Mouse (Mus musculus): ENCODE results near the gene Rnf207.
A peak's percentile ranks its signal among the peaks of the same experiment; 100 is the strongest.

The Rnf207 gene

DNA sequence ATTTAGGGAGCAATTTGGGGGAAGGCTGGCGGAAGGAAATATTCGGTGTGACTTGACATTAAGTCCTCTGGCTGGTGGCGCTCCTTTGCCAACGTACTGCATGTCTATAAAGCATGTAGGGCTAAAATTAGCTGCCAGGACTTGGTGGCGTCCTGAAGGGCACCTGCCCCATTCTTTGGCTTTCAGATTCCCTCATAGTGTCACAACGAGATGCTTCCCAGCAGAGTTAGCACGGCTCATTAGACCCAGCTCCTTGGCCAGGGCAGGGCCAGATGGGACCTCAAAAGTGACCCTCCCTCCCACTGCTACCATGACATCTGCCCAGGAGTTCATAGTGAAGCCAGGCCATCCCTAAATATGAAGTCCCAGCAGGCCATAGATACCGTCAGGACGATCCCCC is 48.2 kb downstream of the Rnf207 start:
- DNase-seq: no peak

DNA sequence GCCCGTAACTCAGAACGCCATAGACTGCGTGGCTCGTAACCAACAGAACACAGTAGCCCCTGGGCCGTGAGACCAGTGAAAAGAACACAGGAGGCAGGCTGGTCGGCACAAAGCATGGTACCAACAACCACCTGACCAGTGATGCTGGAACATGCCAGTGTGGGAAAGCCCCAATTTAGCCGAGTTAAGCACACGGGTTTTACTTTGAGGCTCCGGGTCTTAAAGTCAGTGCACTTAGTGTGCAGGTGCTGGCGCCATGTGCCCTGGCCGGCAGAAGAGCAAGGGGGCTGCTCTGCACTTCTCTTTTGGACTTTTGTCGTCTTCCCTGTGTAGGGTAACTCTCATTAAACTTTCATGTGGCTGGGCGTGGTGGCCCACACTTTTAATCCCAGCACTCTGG is 48.8 kb downstream of the Rnf207 start:
- DNase-seq: no peak

DNA sequence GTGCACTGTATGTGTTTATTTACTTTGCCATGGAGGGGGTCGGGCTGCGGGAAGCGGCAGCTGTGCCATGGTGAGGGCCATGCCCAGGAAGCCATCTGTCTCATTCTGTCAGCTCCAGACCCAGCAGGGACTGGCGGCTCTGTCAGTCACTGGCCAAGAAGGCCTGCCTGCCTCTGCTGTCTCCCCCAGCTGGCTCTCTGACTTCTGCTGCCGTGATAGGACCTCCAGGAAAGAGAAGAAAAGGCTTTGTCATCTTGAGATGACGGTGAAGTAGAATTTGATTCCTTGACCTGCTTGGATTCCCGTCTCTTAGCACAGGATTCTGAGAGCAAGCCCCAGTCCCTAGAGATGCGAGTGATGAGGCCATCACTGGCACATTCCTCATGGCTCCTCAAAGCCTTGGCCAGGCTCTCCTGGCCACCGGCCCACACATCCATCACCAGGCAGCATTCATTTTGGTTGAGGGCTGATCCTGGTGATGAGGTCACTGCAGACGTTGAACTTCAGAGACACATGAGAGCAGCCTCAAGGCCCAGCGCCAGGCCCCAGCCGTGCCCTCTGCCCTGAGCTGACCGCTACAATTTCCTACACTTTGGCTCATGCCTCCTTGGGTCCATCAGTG is 50.9 kb downstream of the Rnf207 start:
- DNase-seq: no peak

DNA sequence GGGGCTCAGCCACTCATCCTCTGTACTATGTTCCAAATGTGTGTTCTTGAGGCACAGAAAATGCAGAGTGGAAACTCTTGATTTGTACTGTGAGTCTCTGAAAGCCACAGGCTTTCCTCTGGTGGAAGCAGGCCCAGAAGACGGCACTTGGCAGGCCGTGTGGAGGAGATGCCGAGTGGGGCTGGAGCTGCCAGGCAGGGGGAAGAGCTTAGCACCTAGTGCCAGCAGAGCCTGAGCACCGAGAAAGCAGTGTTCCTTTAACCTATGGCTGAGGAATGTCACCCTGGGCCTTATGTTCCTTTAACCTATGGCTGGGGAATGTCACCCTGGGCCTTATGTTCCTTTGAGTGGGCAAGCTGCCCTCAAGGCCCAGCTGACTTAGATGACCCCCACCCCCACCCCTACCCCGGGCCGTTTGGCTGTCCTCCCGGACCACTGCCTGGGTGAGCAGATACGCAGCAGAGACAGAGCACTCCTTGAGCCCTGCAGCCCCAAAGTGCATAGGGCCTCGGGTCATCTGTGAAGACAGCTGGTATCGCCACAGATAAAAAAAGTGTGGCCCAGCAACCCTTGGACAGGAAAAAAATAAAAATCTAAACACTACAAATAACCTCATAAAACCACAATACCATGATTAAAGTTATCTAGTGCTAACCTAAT is 52.4 kb downstream of the Rnf207 start:
- DNase-seq: no peak

DNA sequence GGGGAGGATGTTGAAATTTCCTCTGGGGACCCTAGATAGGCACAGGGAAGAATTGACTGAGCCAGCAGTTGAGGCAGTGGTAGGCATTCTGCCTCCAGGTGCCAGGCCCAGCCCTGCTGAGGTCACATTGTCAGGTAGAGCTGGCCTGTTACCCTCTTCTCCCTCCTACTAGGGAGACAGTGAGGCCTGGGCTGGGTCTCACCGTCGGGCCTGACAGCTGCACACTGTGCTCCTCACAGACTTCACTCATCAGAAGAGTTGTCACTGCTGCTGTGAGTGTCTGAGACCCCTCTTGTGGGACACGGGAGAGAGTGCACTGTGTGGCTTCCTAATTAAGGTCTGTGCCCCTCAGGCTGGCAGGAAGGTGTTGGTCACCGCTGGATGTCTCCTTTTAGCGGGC is 53.0 kb downstream of the Rnf207 start:
- DNase-seq: no peak

DNA sequence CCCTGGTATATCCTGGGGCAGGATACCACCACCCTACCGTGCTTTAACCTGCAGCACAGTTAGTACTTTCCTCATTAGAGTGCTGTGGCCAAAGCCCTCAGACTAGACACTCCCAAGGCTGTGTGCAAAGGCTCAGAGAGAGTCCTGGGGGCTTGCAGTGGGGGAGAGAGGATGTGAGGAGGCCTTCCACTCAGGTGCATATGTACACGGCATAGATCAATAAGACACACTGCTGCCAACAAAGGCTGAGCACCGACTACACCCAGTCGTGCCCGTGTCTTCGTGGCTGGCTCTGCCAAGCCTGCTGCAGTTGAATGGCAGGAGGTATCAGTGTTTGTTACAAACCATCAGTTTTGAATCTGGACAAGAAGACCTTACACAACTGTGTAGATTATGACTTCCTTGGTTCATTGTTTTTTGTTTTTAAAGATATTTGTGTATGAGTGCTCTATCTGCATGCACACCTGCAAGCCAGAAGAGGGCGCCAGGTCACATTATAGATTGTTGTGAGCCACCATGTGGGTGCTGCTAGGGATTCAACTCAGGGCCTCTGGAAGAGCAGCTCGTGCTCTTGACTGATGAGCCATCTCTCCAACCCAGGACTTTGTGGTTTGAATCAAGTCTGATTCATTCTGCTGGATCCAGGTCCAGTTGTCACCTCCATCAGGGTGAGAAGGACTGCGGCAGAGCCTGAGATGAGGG is 53.8 kb downstream of the Rnf207 start:
- DNase-seq: no peak

DNA sequence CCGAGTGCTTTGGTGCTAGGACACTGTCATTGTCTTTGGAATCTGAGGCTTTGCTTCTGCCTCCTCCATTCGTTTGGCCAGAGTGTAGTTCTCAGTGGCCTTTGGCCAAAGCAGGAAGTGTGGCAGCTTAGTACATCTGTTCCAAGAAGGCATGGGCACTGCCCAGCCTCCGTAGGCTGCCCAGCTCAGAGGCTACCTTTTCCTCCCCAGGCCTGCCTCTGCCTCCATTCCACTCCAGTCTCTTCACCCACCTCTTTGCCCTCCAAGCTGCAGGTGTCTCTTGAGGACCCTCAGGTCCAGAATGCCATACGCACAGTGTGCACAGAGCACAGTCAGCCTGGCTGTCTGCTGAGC is 54.6 kb downstream of the Rnf207 start:
- DNase-seq: no peak

DNA sequence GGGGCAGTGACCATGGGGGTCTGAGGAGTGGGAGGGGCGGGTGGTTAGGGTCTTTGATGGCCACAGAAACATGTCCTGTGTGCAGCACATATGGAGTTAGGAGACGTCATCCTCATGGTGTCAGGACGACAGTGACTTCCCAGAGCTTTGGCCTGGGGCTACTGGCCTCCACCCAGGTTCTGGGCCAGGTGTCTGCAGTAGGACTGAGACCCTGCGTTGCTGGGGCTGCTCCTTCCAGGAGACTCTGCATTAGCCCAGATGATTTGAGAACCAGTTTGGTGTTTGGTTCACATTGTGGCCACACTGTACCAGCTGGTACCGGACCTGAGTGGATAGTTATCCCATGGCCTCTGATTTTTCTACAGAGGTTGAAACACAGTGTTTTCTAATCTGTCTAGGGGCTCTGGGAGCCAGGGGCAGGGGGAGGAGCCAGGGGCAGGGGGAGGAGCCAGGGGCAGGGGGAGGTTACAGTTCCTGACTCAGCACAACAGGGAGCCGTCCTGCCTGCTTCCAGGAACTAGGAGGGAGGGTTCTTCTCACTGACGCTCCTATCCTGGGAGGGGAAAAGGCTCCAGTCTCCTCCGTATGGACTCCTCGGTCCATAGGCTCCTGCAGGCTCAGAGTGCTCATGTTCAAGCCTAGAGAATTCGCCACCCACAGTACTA is 55.1 kb downstream of the Rnf207 start:
- no peak for DNase-seq

DNA sequence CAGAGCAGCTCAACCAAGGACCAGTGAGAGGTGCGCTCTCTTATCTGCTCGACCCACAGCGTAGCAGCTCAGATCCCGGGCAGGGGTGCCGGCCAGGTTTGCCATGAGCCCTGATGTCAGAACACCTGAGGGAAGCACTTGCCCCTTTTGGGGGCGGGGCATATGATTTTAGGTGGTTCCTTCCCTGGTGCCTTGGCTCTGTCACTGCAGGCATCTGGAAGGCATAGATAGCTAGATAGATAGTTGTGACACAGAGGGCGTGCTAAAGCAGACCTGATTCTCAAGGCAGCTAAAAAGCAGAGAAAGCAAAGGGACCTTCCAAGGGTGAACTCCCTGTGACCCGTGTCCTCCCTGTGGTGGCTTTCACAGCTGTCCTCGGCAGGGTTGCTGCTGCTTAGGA is 55.7 kb downstream of the Rnf207 start:
- DNase-seq: no peak

DNA sequence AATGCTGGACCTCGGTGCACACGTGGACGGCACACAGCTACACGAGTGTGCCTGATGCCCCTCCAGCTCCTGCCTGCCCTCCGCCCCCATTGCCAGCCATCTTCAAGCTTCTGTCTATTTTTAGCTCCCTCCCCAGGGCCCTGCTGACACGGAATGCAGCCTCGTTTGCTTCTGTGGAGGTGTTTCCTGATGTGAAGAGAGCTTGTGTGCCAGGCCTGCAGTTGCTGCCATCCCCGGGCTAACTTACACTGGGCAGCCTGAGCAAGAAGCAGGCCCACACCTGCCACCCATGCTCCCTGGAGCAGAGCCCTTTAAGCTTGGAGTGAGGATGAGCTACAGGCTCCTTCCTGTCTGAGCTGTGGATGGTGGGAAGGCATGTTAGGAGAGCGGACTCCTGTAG is 56.6 kb downstream of the Rnf207 start:
- no peak for DNase-seq

DNA sequence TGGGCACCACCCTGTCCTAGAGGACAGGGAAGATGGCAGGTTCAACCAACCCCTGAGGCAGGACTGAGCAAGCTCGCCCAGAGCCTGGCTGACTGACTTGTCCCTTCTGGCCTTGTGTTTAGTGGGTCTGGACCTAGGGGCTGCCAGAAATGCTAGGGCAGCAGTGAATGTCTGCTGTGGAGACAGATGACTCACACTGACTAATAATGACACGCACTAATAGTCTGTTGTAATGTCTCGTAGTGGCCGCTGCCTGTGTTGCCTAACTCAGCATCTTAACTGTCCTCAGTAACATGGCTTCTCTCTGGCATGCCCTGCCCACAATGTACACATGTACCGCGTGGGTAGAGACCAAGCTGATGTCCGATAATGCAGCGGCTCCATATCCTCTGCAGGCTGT is 58.3 kb downstream of the Rnf207 start:
- DNase-seq: no peak

DNA sequence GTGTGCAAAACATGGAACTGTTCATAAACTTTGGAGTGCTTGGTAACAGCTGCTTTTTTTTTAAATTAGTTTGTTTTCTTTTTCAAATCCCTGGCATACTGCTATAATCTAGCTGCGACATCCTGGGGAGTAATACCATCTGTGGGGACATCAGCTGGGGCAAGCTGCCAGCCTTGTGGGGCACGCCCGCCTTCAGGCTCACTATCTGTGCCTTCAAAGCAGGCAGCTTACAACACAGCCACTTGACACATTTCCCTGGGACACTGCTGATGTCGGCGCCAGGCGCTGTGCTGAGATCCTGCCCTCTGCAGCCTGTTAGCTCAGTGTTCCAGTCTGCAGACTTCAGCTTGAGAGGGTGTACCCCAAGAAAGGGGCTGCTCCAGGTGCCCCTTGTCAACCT is 61.7 kb downstream of the Rnf207 start:
- peak; percentile 83 for DNase-seq
